Mouse (Mus musculus): ENCODE data around the gene Cdc42se1.

- TF ChIP-seq CTCF (IDR thresholded peaks at IDR 0.05; ENCODE audit: low read depth, low read length) (no peak), GATA2 (IDR thresholded peaks at IDR 0.05; ENCODE audit: borderline replicate concordance, low read depth, low read length) (no peak), GATA1 (IDR thresholded peaks at IDR 0.05; ENCODE audit: borderline replicate concordance, low read length) (no peak), TAL1 (conservative IDR thresholded peaks at IDR 0.05; ENCODE audit: low read depth, low read length) (no peak), POLR2AphosphoS5 (IDR thresholded peaks at IDR 0.05; ENCODE audit: insufficient replicate concordance, low read depth, low read length) (0 out of 2 replicates have a peak, but pooled peaks have one; percentile 26)
Measured at GRCm38 (mm10) chr3:95239971-95240370, 11.4 kb downstream of the Cdc42se1 start.

All from G1E (cell line).